ENCODE assay signal across 26 mouse cellular contexts in the genomic region with DNA sequence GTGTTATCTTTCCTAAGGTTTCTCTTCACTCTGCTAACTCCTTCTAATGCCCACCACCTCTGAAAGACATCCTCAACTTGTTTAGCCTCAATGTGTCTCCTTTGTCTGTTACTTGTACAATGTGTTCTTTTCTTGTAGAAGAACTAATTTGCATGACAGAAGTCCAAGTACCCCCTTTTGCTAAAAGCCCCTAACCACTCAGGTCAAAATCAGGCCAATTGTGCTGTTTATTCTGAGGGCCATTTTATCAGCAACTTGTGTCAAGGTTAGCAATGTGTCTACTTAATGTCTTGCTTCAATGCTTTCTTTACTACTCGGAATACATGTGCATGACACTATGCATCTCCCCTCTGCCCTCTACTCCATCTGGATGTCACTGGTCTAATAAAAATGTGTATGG.
DNase-seq lines count a peak whose midpoint lies in the region; ATAC-seq lines count a peak whose summit lies in the region.
"Had no signal": no experiment of that assay in that cellular context is flagged by ENCODE, and none has a peak within 500 bp of the region (broad histone marks: within the 10 kb centered on the region; RNA-seq: fewer than 3 reads in every experiment).

No protein-coding gene starts in this region.

- peak; percentile 67 for ATAC-seq in neural tube, embryonic 11.5 days (ENCODE audit: insufficient read depth, low FRiP score, low TSS enrichment)
- ATAC-seq in hindbrain, embryonic 16.5 days: no peak
- ATAC-seq: CD4-positive, CD25-positive, alpha-beta regulatory T cell, adult 4 months; forebrain, embryonic 14.5 days; forebrain, postnatal 0 days; intestine, embryonic 15.5 days; Patski had no signal

- H3K27me3 ChIP-seq in neural tube, embryonic 11.5 days (ENCODE audit: control insufficient read depth, insufficient read depth, low read length): no peaks in the 10 kb centered on the region
- H3K27me3 ChIP-seq in hindbrain, embryonic 16.5 days (replicated peaks; ENCODE audit: control insufficient read depth, insufficient read depth, low read length): no peaks in the 10 kb centered on the region
- H3K27me3 ChIP-seq: embryonic facial prominence, embryonic 12.5 days; embryonic facial prominence, embryonic 15.5 days; hindbrain, embryonic 12.5 days; hindbrain, embryonic 15.5 days; intestine, embryonic 15.5 days had no signal

- peak; percentile 21 for DNase-seq in neural tube, embryonic 11.5 days (ENCODE audit: low spot score)
- DNase-seq in neural tube, embryonic 10.5 days (ENCODE audit: extremely low spot score, low spot score): no peak
- DNase-seq in R1 (ENCODE audit: low read depth, low spot score): peak; percentile 69
- peak; percentile 9 for DNase-seq in embryo, embryonic 11 days
- no peak for DNase-seq in right cerebral cortex, postnatal 25 days
- no peak for DNase-seq in testis, postnatal 14 days (ENCODE audit: low spot score)
- DNase-seq: adrenal gland, postnatal 10 days; adrenal gland, postnatal 36 days; cerebellum, adult 18-20 months; cerebellum, adult 9-10 months; cerebellum, postnatal 14 days; forebrain, postnatal 0 days; gastrocnemius, adult 2 months; gastrocnemius, postnatal 14 days; heart, adult 11 months had no signal

- no peak overlapping the region for H3K27ac ChIP-seq in neural tube, embryonic 11.5 days (ENCODE audit: low read depth, low read length)
- no peak overlapping the region for H3K27ac ChIP-seq in hindbrain, embryonic 16.5 days (ENCODE audit: low read depth, low read length)
- H3K27ac ChIP-seq: embryonic facial prominence, embryonic 12.5 days; embryonic facial prominence, embryonic 15.5 days; gastrocnemius, adult 2 months; hindbrain, embryonic 12.5 days; hindbrain, embryonic 15.5 days; intestine, embryonic 15.5 days had no signal

- H3K9me3 ChIP-seq in neural tube, embryonic 11.5 days (ENCODE audit: control insufficient read depth, low read length): no peaks in the 10 kb centered on the region
- H3K9me3 ChIP-seq in hindbrain, embryonic 16.5 days (ENCODE audit: control insufficient read depth, low read length): no peaks in the 10 kb centered on the region
- H3K9me3 ChIP-seq: embryonic facial prominence, embryonic 12.5 days; embryonic facial prominence, embryonic 15.5 days; G1E; hindbrain, embryonic 12.5 days; hindbrain, embryonic 15.5 days; intestine, embryonic 15.5 days had no signal

- no peak overlapping the region for H3K9ac ChIP-seq in neural tube, embryonic 11.5 days (ENCODE audit: low read length)
- no peak overlapping the region for H3K9ac ChIP-seq in hindbrain, embryonic 16.5 days (ENCODE audit: low read depth, low read length)
- H3K9ac ChIP-seq: embryonic facial prominence, embryonic 12.5 days; embryonic facial prominence, embryonic 15.5 days; forebrain, postnatal 0 days; hindbrain, embryonic 12.5 days; hindbrain, embryonic 15.5 days; intestine, embryonic 15.5 days had no signal

- no peak overlapping the region for H3K4me3 ChIP-seq in neural tube, embryonic 11.5 days (ENCODE audit: low read depth, low read length)
- H3K4me3 ChIP-seq in hindbrain, embryonic 16.5 days (ENCODE audit: low read length): no peak overlapping the region
- H3K4me3 ChIP-seq: embryonic facial prominence, embryonic 12.5 days; embryonic facial prominence, embryonic 15.5 days; gastrocnemius, adult 2 months; hindbrain, embryonic 12.5 days; hindbrain, embryonic 15.5 days; intestine, embryonic 15.5 days had no signal

- no peak overlapping the region for H3K4me2 ChIP-seq in neural tube, embryonic 11.5 days (ENCODE audit: low read depth)
- H3K4me2 ChIP-seq in hindbrain, embryonic 16.5 days (ENCODE audit: low read length): no peak overlapping the region
- H3K4me2 ChIP-seq: embryonic facial prominence, embryonic 12.5 days; embryonic facial prominence, embryonic 15.5 days; heart, embryonic 11.5 days; hindbrain, embryonic 12.5 days; hindbrain, embryonic 15.5 days; intestine, embryonic 15.5 days had no signal

- WGBS in neural tube, embryonic 11.5 days: 41% methylated on average over 1 of the region's 1 CpGs
- 38% methylated on average over 1 of the region's 1 CpGs for whole genome bisulfite sequencing in hindbrain, embryonic 16.5 days

- peaks cover 8% of the 10 kb centered on the region; the same call in 1 of the 2 replicates for H3K4me1 ChIP-seq in neural tube, embryonic 11.5 days (ENCODE audit: control insufficient read depth, insufficient read depth, low read length)
- peaks cover 3% of the 10 kb centered on the region; the same call in 1 of the 2 replicates for H3K4me1 ChIP-seq in hindbrain, embryonic 16.5 days (ENCODE audit: control insufficient read depth, insufficient read depth, low read depth, low read length)
- H3K4me1 ChIP-seq: embryonic facial prominence, embryonic 12.5 days; embryonic facial prominence, embryonic 15.5 days; hindbrain, embryonic 12.5 days; intestine, embryonic 15.5 days had no signal

- no peaks in the 10 kb centered on the region for H3K36me3 ChIP-seq in neural tube, embryonic 11.5 days (ENCODE audit: control insufficient read depth, insufficient read depth, low read length)
- no peaks in the 10 kb centered on the region for H3K36me3 ChIP-seq in hindbrain, embryonic 16.5 days (ENCODE audit: control insufficient read depth, insufficient read depth, low read length)
- H3K36me3 ChIP-seq: embryonic facial prominence, embryonic 12.5 days; embryonic facial prominence, embryonic 15.5 days; G1E; hindbrain, embryonic 12.5 days; hindbrain, embryonic 15.5 days; intestine, embryonic 15.5 days had no signal

Comparison
In these comparisons a context has a peak if more than half of its experiments do, and no peak if none do; other contexts are left out.
1. DNase-seq: peak in neural tube, embryonic 11.5 days (single experiment), R1 (single experiment) and embryo, embryonic 11 days (single experiment); none in neural tube, embryonic 10.5 days (single experiment), right cerebral cortex, postnatal 25 days (single experiment) and testis, postnatal 14 days (single experiment).